Mouse (Mus musculus) testis, adult 2 months (tissue): ENCODE measurements around the gene Ptma. TPM values are rescaled to one million over a fixed set of nuclear protein-coding genes. Genes with fewer than 3 reads are reported as not detected.
"Not testable (repeated sequence)": the region's sequence is repeated elsewhere in the genome, so short reads cannot be mapped to it uniquely, and the experiment has no call there.

ENCODE experiments used
- H3K27ac ChIP-seq: fragments of 200-500 bp; 2 replicates; pipeline ENCODE4 v1.5.1; 2012; ENCODE audit warnings: low read depth, low read length; ENCODE audit not compliant: control insufficient read depth, insufficient read depth
- H3K27me3 ChIP-seq: fragments of 200-500 bp; 2 replicates; pipeline ENCODE4 v1.6.1; 2012; ENCODE audit warnings: mild to moderate bottlenecking, low read length, moderate library complexity; ENCODE audit not compliant: control insufficient read depth, insufficient read depth
- H3K36me3 ChIP-seq: fragments of 200-500 bp; 2 replicates; pipeline ENCODE4 v1.6.1; 2012; ENCODE audit warnings: mild to moderate bottlenecking, low read length; ENCODE audit not compliant: control insufficient read depth, insufficient read depth
- H3K4me1 ChIP-seq: fragments of 200-500 bp; 2 replicates; pipeline ENCODE4 v1.6.1; 2012; ENCODE audit warnings: low read length; ENCODE audit not compliant: control insufficient read depth, insufficient read depth
- H3K4me3 ChIP-seq: fragments of 200-500 bp; 2 replicates; pipeline ENCODE4 v1.5.1; 2012; ENCODE audit warnings: low read depth, mild to moderate bottlenecking, low read length, moderate library complexity, mixed read lengths; ENCODE audit not compliant: control insufficient read depth
- CTCF ChIP-seq: fragments of 200-500 bp; IDR thresholded peaks from 2 replicates; pipeline ENCODE4 v1.5.1; 2012; ENCODE audit warnings: low read depth, mild to moderate bottlenecking, inconsistent platforms, low read length, moderate library complexity; ENCODE audit not compliant: control insufficient read depth, insufficient read depth, insufficient replicate concordance
- POLR2A ChIP-seq: fragments of 200-500 bp; IDR thresholded peaks from 2 replicates; pipeline ENCODE4 v1.6.1; 2012; ENCODE audit warnings: low read depth, mild to moderate bottlenecking, inconsistent platforms, low read length, moderate library complexity; ENCODE audit not compliant: control insufficient read depth
- polyA plus RNA-seq: library from polyadenylated mRNA; depleted of rRNA; stranded (reverse); fragments of >200 nt; gene quantifications from 2 replicates; pipeline ENCODE4 v1.2.3, GENCODE M21; 2012

The Ptma gene
- polyA plus RNA-seq, 1 experiment = 126 TPM

DNA sequence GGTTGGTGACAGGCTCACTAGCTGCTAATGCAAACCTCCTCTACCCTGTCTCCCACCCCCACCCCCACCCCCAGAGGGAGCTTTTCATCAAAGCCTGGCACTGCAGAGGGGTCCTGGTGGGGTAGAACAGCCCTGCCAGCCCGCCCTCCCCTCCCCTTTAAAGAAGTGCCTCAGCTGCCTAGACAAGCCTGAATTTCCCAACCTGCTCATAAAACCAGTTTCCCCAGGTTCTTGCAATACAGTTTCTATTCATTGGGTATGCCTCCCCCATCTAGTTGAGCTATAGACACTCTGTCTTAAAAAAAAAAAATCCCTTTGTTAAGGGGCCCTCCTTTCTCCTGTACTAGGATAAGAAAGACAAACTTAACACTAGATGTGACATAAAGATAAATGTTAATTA is 43.8 kb upstream of the Ptma start:
- Histone ChIP-seq H3K36me3 (no peaks in the 10 kb centered on the region), H3K27me3 (no peaks in the 10 kb centered on the region), H3K27ac (no peak overlapping the region), H3K4me3 (no peak overlapping the region), H3K4me1 (peaks cover under 1% of the 10 kb centered on the region; the same call in 1 of the 2 replicates)
- TF ChIP-seq POLR2A = no peak
- no peak for TF ChIP-seq CTCF

DNA sequence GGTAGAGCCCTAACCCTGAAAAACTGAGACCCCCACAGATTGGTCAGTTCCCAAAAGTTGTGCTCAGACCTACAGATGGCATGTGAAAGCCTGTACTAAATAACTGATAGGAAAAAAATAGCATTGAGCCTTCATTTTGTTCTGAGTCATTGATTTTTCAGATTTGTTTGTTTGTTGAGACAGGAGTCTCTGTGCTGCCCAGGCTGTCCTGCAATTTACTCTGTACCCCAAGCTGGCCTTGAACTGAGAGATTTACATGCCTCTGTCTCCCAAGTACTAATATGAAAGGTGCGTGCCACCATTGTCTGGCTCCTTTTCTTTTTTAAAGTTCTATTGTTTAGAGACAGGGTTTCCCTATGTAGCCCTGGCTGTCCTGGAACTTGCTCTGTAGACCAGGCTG is 41.2 kb upstream of the Ptma start:
- TF ChIP-seq POLR2A (no peak), CTCF (no peak)
- Histone ChIP-seq H3K36me3 (no peaks in the 10 kb centered on the region), H3K4me1 (peaks cover 7% of the 10 kb centered on the region), H3K27ac (no peak overlapping the region), H3K4me3 (no peak overlapping the region), H3K27me3 (no peaks in the 10 kb centered on the region)

DNA sequence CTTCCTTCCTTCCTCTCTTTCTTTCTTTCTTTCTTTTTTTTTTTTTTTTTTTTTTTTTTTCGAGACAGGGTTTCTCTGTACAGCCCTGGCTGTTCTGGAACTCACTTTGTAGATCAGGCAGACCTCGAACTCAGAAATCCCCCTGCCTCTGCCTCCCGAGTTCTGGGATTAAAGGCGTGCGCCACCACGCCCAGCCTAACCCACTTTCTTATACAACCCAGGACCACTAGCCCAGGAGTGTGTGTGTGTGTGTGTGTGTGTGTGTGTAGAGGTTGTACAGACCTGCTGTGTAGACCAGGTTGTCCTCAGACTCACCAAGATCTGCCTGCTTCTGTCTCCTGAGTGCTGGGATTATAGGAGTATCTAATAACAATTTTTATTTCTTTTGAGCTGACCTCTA is 40.7 kb upstream of the Ptma start:
- not testable (repeated sequence) for H3K27me3 ChIP-seq, H3K27ac ChIP-seq, H3K36me3 ChIP-seq, H3K4me3 ChIP-seq, H3K4me1 ChIP-seq

DNA sequence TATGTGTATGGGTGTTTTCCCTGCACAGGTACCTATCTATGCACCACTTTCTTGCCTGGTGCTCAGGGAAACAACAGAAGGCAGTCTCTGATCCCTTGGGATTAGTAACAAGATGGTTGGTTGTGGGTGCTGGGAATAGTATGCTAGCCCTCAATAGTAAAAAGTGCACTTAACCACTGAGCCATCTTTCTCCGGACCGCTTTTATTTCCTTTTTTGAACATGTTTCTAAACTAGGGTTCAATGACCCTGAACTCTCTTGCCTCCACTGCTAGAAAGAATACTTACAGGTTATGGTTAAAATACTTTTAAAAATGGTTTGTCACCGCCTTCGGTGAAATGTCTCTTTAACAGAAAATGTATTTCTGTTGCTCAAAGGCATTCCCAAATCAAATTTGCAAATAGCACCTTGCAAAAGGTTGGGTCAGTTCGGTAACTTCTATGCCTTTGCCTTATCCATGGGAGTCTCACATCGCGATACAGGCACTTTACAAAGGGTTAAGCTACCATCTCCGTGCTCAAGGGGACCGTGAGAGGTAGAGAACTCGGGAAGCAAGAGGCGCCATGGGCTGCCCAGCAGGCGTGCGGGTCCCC is 39.7 kb upstream of the Ptma start:
- peak overlapping the region; percentile 86 for H3K4me3 ChIP-seq
- H3K27me3 ChIP-seq = no peaks in the 10 kb centered on the region
- no peak for TF ChIP-seq POLR2A
- no peak for TF ChIP-seq CTCF
- peaks cover 10% of the 10 kb centered on the region for H3K4me1 ChIP-seq
- H3K27ac ChIP-seq = peak overlapping the region; percentile 95
- no peaks in the 10 kb centered on the region for H3K36me3 ChIP-seq

DNA sequence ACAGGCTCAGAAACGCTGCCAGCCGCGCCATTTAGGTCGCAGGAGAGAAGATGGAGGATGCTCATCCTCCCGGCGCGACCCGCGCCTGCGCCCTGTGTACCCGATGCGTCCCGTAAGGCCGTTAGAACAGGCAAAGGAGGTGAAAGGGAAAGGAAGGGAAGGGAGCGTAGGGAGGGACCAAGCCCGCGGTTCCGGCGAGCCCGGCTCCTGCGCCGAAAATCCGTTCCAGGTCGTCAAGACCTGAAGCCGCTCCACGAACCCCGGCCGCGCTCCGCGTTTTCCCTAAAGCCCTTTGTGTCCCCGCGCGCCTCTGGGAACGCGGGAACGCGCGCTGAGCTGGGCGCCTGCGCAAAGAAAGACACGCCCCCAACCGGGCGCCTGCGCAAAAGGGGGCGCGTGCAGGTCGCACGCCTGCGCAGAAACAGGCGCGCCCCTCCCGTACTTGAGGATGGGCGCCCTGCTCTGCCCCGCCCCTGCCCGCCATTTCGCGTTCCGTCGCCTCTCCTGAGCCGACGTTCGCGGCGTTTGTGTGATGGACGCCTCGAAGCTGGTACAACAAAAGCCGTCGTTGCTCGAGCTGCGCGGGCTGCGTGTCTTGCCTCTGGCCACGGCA is 39.1 kb upstream of the Ptma start:
- TF ChIP-seq POLR2A = peak; percentile 99
- TF ChIP-seq CTCF = no peak
- H3K27ac ChIP-seq = peak overlapping the region; percentile 100

DNA sequence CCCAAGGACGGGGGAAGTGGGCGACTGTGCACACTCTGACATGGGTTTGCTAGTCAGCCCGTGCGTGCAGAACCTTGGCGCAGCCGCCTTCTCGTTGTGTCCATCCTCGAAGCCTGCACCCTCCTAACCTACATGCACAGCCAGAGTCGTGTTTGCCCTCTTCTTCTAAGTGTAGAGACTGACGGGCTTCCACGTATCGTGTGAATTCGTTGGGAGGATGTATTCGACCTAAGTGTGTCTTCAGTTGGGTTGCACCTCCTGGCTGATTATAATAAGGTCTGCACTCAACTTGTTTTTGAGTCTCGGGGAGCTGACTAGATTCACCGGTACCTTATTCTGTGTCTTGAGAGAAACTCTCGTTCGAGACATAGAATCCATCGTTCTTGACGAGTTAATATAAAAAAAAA is 38.6 kb upstream of the Ptma start:
- TF ChIP-seq POLR2A = no peak
- TF ChIP-seq CTCF = no peak
- no peaks in the 10 kb centered on the region for H3K27me3 ChIP-seq

More for the DNA sequence above, 39.1 kb upstream of the Ptma start:
- Histone ChIP-seq H3K4me3 (peak overlapping the region; percentile 98), H3K4me1 (peaks cover 16% of the 10 kb centered on the region), H3K36me3 (no peaks in the 10 kb centered on the region), H3K27me3 (no peaks in the 10 kb centered on the region)

DNA sequence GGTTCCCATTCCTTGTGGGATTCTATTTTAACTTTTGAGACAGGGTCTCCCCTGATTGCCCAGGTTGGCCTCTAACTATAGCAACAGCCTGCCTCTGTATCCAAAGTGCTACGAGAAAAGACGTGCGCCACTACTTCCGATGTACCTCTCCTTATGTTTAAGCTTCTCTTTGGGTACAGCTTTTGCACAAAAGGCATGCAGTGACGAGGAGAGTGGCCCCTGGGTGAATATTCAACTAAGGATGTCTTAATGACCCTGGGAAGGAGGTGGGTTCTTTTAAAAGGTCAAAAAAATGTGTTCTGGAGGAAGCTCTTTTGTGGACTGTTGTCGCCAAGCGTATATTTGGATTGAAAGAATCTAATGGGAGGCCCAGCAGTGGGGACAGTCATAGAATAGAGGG is 38.2 kb upstream of the Ptma start:
- Histone ChIP-seq H3K27ac (peak overlapping the region; percentile 100), H3K4me1 (peaks cover 19% of the 10 kb centered on the region), H3K27me3 (no peaks in the 10 kb centered on the region), H3K4me3 (peak overlapping the region; percentile 98), H3K36me3 (no peaks in the 10 kb centered on the region)
- TF ChIP-seq CTCF = no peak
- TF ChIP-seq POLR2A = no peak

More for the DNA sequence above, 38.6 kb upstream of the Ptma start:
- H3K4me1 ChIP-seq = peaks cover 19% of the 10 kb centered on the region
- no peaks in the 10 kb centered on the region for H3K36me3 ChIP-seq
- peak overlapping the region; percentile 100 for H3K27ac ChIP-seq
- peak overlapping the region; percentile 98 for H3K4me3 ChIP-seq
